Mouse (Mus musculus) hindbrain, embryonic 14.5 days (tissue): ENCODE measurements around the gene Gm28230. TPM values are rescaled to one million over a fixed set of nuclear protein-coding genes. Genes with fewer than 3 reads are reported as not detected.

Experiments used
- ATAC-seq: fragments of 200-750 bp; cut with Nextera tagmentation; 2 replicates; pipeline ENCODE4 v1.8.0; 2017; ENCODE audit warnings: moderate number of reproducible peaks, mild to moderate bottlenecking, moderate TSS enrichment, moderate library complexity; ENCODE audit not compliant: low FRiP score
- DNase-seq: peaks from one replicate; pipeline ENCODE4 v3.0.0-alpha.2; 2015; ENCODE audit warnings: low spot score
- H3K27ac ChIP-seq: fragments of 300-500 bp; sonication (generic); 2 replicates; pipeline ENCODE4 v1.5.1; 2014; ENCODE audit warnings: mild to moderate bottlenecking, moderate library complexity
- H3K27me3 ChIP-seq: fragments of 300-500 bp; sonication (generic); 2 replicates; pipeline ENCODE4 v1.6.1; 2014; ENCODE audit warnings: mild to moderate bottlenecking, low read length, mixed read lengths; ENCODE audit not compliant: control insufficient read depth, insufficient read depth
- H3K36me3 ChIP-seq: fragments of 300-500 bp; sonication (generic); replicated peaks from 2 replicates; pipeline ENCODE4 v1.6.1; 2014; ENCODE audit not compliant: control insufficient read depth, insufficient read depth
- H3K4me1 ChIP-seq: fragments of 300-500 bp; sonication (generic); replicated peaks from 2 replicates; pipeline ENCODE4 v1.6.1; 2014; ENCODE audit warnings: antibody characterized with exemption, low read length, mixed read lengths; ENCODE audit not compliant: control insufficient read depth, insufficient read depth
- H3K4me2 ChIP-seq: fragments of 300-500 bp; sonication (generic); replicated peaks from 2 replicates; pipeline ENCODE4 v1.6.1; 2014; ENCODE audit warnings: mild to moderate bottlenecking, moderate library complexity
- H3K4me3 ChIP-seq: fragments of 300-500 bp; sonication (generic); replicated peaks from 2 replicates; pipeline ENCODE4 v1.5.1; 2014; ENCODE audit warnings: mild to moderate bottlenecking, low read length
- H3K9ac ChIP-seq: fragments of 300-500 bp; sonication (generic); 2 replicates; pipeline ENCODE4 v1.6.1; 2014
- H3K9me3 ChIP-seq: fragments of 300-500 bp; sonication (generic); 2 replicates; pipeline ENCODE4 v1.6.1; 2016; ENCODE audit warnings: low read length; ENCODE audit not compliant: control insufficient read depth
- WGBS: fragments of 180-500 bp; shearing (Covaris S2); extraction: QIAGEN DNeasy Blood & Tissue Kit; methylation state at CpG from one replicate; pipeline ENCODE4 v1.1.7; 2014; 5-methylcytosine and 5-hydroxymethylcytosine counted together
- polyA plus RNA-seq: library from polyadenylated mRNA; unstranded; fragments of >200 nt; fragmentation: Nextera tagmentation; extraction: Ambion mirVana; gene quantifications from 2 replicates; pipeline ENCODE4 v1.2.1, GENCODE M21; 2014

Gene Gm28230
- polyA plus RNA-seq, 1 experiment from 2014 or later: 1.3 TPM

GRCm38 (mm10) chr2:74709465-74710419 lies 16.8 kb upstream of the Gm28230 start:
- H3K36me3 ChIP-seq: no peaks in the 10 kb centered on the region
- ATAC-seq (no peak), DNase-seq (no peak)
- H3K9me3 ChIP-seq: no peaks in the 10 kb centered on the region
- no peaks in the 10 kb centered on the region; the same call in 1 of the 2 replicates for H3K4me1 ChIP-seq
- H3K4me3 ChIP-seq: no peak overlapping the region
- 4% methylated on average over 5 of the region's 5 CpGs for WGBS
- no peak overlapping the region for H3K9ac ChIP-seq
- H3K4me2 ChIP-seq: no peak overlapping the region
- H3K27me3 ChIP-seq: peaks cover 90% of the 10 kb centered on the region
- H3K27ac ChIP-seq: no peak overlapping the region

GRCm38 (mm10) chr2:74710929-74711543 lies 15.5 kb upstream of the Gm28230 start:
- no peaks in the 10 kb centered on the region for H3K9me3 ChIP-seq
- ATAC-seq (no peak), DNase-seq (no peak)
- H3K9ac ChIP-seq: no peak overlapping the region
- H3K4me2 ChIP-seq: 0 out of 2 replicates have a peak overlapping the region, but pooled peaks have one; percentile 1
- peaks cover 96% of the 10 kb centered on the region for H3K27me3 ChIP-seq
- no peak overlapping the region for H3K27ac ChIP-seq
- H3K36me3 ChIP-seq: no peaks in the 10 kb centered on the region
- H3K4me1 ChIP-seq: no peaks in the 10 kb centered on the region; the same call in 1 of the 2 replicates
- 0 out of 2 replicates have a peak overlapping the region, but pooled peaks have one; percentile 9 for H3K4me3 ChIP-seq
- under 1% methylated on average over 16 of the region's 16 CpGs for WGBS

GRCm38 (mm10) chr2:74711721-74712621 lies 14.6 kb upstream of the Gm28230 start, which contains the start of the genes Hoxd3 and Hoxd4:
TSS of gene Hoxd3 (plus strand) at chr2:74711927.
TSS of gene Hoxd4 (plus strand) at chr2:74711929.
- H3K36me3 ChIP-seq: no peaks in the 10 kb centered on the region
- DNase-seq (no peak), ATAC-seq (no peak)
- H3K4me3 ChIP-seq: peak within 1 kb of the TSS; percentile 31
- peak within 1 kb of the TSS; percentile 47 for H3K9ac ChIP-seq
- H3K4me2 ChIP-seq: peak within 1 kb of the TSS; percentile 37
- H3K27me3 ChIP-seq: peaks cover 96% of the 10 kb centered on the region
- WGBS: under 1% methylated on average over 65 of the region's 65 CpGs
- H3K4me1 ChIP-seq: no peaks in the 10 kb centered on the region; the same call in 1 of the 2 replicates
- peak within 1 kb of the TSS; percentile 47 for H3K27ac ChIP-seq
- H3K9me3 ChIP-seq: no peaks in the 10 kb centered on the region

GRCm38 (mm10) chr2:74713239-74714150 lies 13.0 kb upstream of the Gm28230 start:
- WGBS: 6% methylated on average over 19 of the region's 19 CpGs
- no peaks in the 10 kb centered on the region for H3K36me3 ChIP-seq
- H3K4me3 ChIP-seq: peak overlapping the region; percentile 31
- no peak for DNase-seq
- H3K4me1 ChIP-seq: no peaks in the 10 kb centered on the region; the same call in 1 of the 2 replicates
- 0 out of 2 replicates have a peak overlapping the region, but pooled peaks have one; percentile 34 for H3K27ac ChIP-seq
- H3K27me3 ChIP-seq: peaks cover 97% of the 10 kb centered on the region
- H3K9me3 ChIP-seq: no peaks in the 10 kb centered on the region
- no peak overlapping the region for H3K4me2 ChIP-seq
- ATAC-seq: no peak
- H3K9ac ChIP-seq: 0 out of 2 replicates have a peak overlapping the region, but pooled peaks have one; percentile 8

- Histone ChIP-seq H3K9ac (peak overlapping the region; percentile 8; the same call in 1 of the 2 replicates), H3K27ac (no peak overlapping the region), H3K9me3 (no peaks in the 10 kb centered on the region), H3K4me3 (peak overlapping the region; percentile 31; the same call in 1 of the 2 replicates), H3K27me3 (peaks cover 97% of the 10 kb centered on the region), H3K36me3 (no peaks in the 10 kb centered on the region), H3K4me1 (no peaks in the 10 kb centered on the region; the same call in 1 of the 2 replicates), H3K4me2 (peak overlapping the region; percentile 51; the same call in 1 of the 2 replicates)
- no peak for DNase-seq
- ATAC-seq: no peak
- WGBS: 5% methylated on average over 18 of the region's 18 CpGs
Observed at GRCm38 (mm10) chr2:74714156-74714789, 12.3 kb upstream of the Gm28230 start.

- peak overlapping the region; percentile 31; the same call in 1 of the 2 replicates for H3K4me3 ChIP-seq
- H3K4me1 ChIP-seq: no peaks in the 10 kb centered on the region; the same call in 1 of the 2 replicates
- ATAC-seq (0 out of 2 replicates have a peak, but pooled peaks have one; percentile 38), DNase-seq (no peak)
- peak overlapping the region; percentile 51 for H3K4me2 ChIP-seq
- H3K9me3 ChIP-seq: no peaks in the 10 kb centered on the region
- WGBS: under 1% methylated on average over 14 of the region's 14 CpGs
- peaks cover 97% of the 10 kb centered on the region for H3K27me3 ChIP-seq
- H3K9ac ChIP-seq: no peak overlapping the region
- no peaks in the 10 kb centered on the region for H3K36me3 ChIP-seq
- H3K27ac ChIP-seq: no peak overlapping the region
Observed at GRCm38 (mm10) chr2:74714881-74715280, 11.6 kb upstream of the Gm28230 start.

GRCm38 (mm10) chr2:74715504-74716241 lies 10.9 kb upstream of the Gm28230 start:
- ATAC-seq: peak; percentile 87
- 2% methylated on average over 26 of the region's 26 CpGs for WGBS

More at GRCm38 (mm10) chr2:74715504-74716241, 10.9 kb upstream of the Gm28230 start:
- Histone ChIP-seq H3K4me1 (no peaks in the 10 kb centered on the region; the same call in 1 of the 2 replicates), H3K27me3 (peaks cover 97% of the 10 kb centered on the region), H3K9ac (no peak overlapping the region), H3K36me3 (no peaks in the 10 kb centered on the region), H3K4me3 (peak overlapping the region; percentile 16), H3K27ac (no peak overlapping the region), H3K4me2 (peak overlapping the region; percentile 51), H3K9me3 (no peaks in the 10 kb centered on the region)
- DNase-seq: peak; percentile 92
